Mouse (Mus musculus) embryonic facial prominence, embryonic 14.5 days (tissue): ENCODE results near the gene Phox2b. TPM values are rescaled to one million over a fixed set of nuclear protein-coding genes. Genes with fewer than 3 reads are reported as not detected.

Experiments used
- ATAC-seq: fragments of 200-750 bp; cut with Nextera tagmentation; 2 replicates; pipeline ENCODE4 v1.8.0; 2017; ENCODE audit warnings: low read depth, moderate number of reproducible peaks, moderate TSS enrichment
- DNase-seq: peaks from one replicate; pipeline ENCODE4 v3.0.0-alpha.2; 2015; ENCODE audit warnings: low spot score
- H3K27ac ChIP-seq: fragments of 300-500 bp; sonication (generic); replicated peaks from 2 replicates; pipeline ENCODE4 v1.5.1; 2014; ENCODE audit warnings: low read depth, mild to moderate bottlenecking, low read length, moderate library complexity
- H3K27me3 ChIP-seq: fragments of 300-500 bp; sonication (generic); replicated peaks from 2 replicates; pipeline ENCODE4 v1.6.1; 2014; ENCODE audit warnings: low read length; ENCODE audit not compliant: control insufficient read depth, insufficient read depth
- H3K36me3 ChIP-seq: fragments of 300-500 bp; sonication (generic); 2 replicates; pipeline ENCODE4 v1.6.1; 2014; ENCODE audit warnings: low read length, mixed read lengths; ENCODE audit not compliant: control insufficient read depth, insufficient read depth
- H3K4me1 ChIP-seq: fragments of 300-500 bp; sonication (generic); 2 replicates; pipeline ENCODE4 v1.6.1; 2014; ENCODE audit warnings: antibody characterized with exemption, low read length; ENCODE audit not compliant: control insufficient read depth, insufficient read depth
- H3K4me2 ChIP-seq: fragments of 300-500 bp; sonication (generic); 2 replicates; pipeline ENCODE4 v1.6.1; 2014; ENCODE audit warnings: low read depth, mild to moderate bottlenecking, low read length, moderate library complexity, mixed read lengths
- H3K4me3 ChIP-seq: fragments of 300-500 bp; sonication (generic); 2 replicates; pipeline ENCODE4 v1.5.1; 2014; ENCODE audit warnings: low read depth, mild to moderate bottlenecking, low read length
- H3K9ac ChIP-seq: fragments of 300-500 bp; sonication (generic); 2 replicates; pipeline ENCODE4 v1.6.1; 2014; ENCODE audit warnings: low read depth, mild to moderate bottlenecking, low read length, moderate library complexity, mixed read lengths
- H3K9me3 ChIP-seq: fragments of 300-500 bp; sonication (generic); 2 replicates; pipeline ENCODE4 v1.6.1; 2016; ENCODE audit warnings: low read length; ENCODE audit not compliant: control insufficient read depth
- WGBS: fragments of 180-500 bp; shearing (Covaris S2); extraction: QIAGEN DNeasy Blood & Tissue Kit; methylation state at CpG from one replicate; pipeline ENCODE4 v1.1.7; 2014; 5-methylcytosine and 5-hydroxymethylcytosine counted together
- polyA plus RNA-seq: library from polyadenylated mRNA; unstranded; fragments of >200 nt; fragmentation: Nextera tagmentation; extraction: Ambion mirVana; gene quantifications from 2 replicates; pipeline ENCODE4 v1.2.1, GENCODE M21; 2014

Gene Phox2b
- polyA plus RNA-seq, 1 experiment from 2014 or later, result 2.4 TPM

DNA sequence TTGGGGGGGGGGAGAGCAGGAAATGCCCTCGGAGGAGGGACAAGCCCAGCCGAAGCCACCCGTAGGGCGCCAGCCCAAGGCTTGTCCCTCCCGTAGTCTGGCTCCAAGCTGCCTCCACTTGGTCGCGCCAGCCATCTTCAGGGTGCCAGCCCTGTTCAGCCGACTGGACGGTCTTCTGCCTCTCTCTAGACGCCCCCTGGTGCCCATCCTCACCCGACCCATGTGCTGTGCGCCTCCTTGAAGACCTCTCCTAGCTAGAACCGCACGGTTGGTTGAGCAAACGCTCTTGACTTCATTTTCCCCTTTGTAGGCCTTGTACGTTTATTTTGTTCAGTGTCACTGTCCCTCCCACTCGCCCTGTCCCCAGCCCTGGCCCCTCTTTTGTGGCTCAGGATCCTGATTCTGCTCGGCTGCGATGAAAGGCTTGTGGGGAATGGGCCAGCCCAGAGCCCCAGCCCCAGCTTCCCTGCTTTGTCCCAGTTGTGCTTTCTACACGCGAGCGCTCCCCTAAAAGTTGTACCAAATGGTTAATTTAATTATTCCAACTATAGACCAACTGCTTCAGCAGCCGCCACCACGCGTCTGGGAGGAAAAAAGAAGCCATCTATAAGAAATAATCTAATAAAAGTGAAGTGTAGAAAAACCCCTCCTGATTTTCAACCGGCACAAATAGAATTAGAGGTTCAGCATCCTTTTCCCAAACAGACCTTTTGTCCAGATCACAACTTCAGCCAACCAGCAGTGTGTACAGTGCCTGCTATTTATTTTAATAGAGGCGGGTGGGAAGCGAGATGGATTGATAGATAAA is 2.9 kb upstream of the Phox2b start:
- Histone ChIP-seq H3K36me3 (no peaks in the 10 kb centered on the region), H3K27ac (no peak overlapping the region), H3K4me1 (no peaks in the 10 kb centered on the region), H3K27me3 (peaks cover 93% of the 10 kb centered on the region), H3K9me3 (no peaks in the 10 kb centered on the region), H3K9ac (no peak overlapping the region), H3K4me2 (no peak overlapping the region), H3K4me3 (no peak overlapping the region)
- WGBS, result 4% methylated on average over 22 of the region's 28 CpGs
- DNase-seq (peak; percentile 7), ATAC-seq (peak; percentile 32; the same call in 1 of the 2 replicates)

DNA sequence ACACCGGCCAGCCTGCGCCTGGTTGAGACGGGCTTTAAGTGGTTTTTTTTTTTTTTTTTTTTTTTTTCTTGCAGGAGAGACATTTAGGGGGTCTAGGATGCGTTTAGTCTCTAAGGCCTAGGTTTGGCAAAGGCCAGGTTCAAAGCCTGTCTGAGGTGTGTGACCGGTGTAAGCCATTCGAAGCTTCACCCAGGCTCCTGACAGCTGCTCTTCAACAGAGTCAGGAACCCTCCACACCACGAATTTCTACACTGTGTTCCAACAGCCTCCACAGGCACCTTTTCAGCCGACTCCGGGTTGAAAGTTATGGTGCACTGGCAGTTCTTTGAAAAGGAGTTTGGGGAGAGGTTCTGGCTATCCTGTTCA is 2.3 kb upstream of the Phox2b start:
- Histone ChIP-seq H3K4me1 (no peaks in the 10 kb centered on the region), H3K27ac (no peak overlapping the region), H3K4me3 (no peak overlapping the region), H3K36me3 (no peaks in the 10 kb centered on the region), H3K9ac (no peak overlapping the region), H3K9me3 (no peaks in the 10 kb centered on the region), H3K27me3 (peaks cover 95% of the 10 kb centered on the region), H3K4me2 (no peak overlapping the region)
- ATAC-seq, result no peak
- DNase-seq, result no peak
- WGBS, result under 1% methylated on average over 9 of the region's 9 CpGs

GRCm38 (mm10) chr5:67100564-67101394 is 1.7 kb upstream of the Phox2b start:
- Histone ChIP-seq H3K27me3 (peaks cover 96% of the 10 kb centered on the region), H3K36me3 (no peaks in the 10 kb centered on the region), H3K27ac (no peak overlapping the region), H3K9me3 (no peaks in the 10 kb centered on the region), H3K9ac (no peak overlapping the region), H3K4me3 (no peak overlapping the region), H3K4me1 (peaks cover 5% of the 10 kb centered on the region; the same call in 1 of the 2 replicates), H3K4me2 (no peak overlapping the region)
- ATAC-seq, result no peak
- 1% methylated on average over 34 of the region's 34 CpGs for WGBS
- DNase-seq, result peak; percentile 1

GRCm38 (mm10) chr5:67099393-67100271 is 531 bp upstream of the Phox2b start:
- Histone ChIP-seq H3K27me3 (peaks cover 97% of the 10 kb centered on the region), H3K9me3 (no peaks in the 10 kb centered on the region), H3K4me3 (no peak overlapping the region), H3K9ac (no peak overlapping the region), H3K4me1 (peaks cover 5% of the 10 kb centered on the region; the same call in 1 of the 2 replicates), H3K27ac (no peak overlapping the region), H3K4me2 (no peak overlapping the region), H3K36me3 (no peaks in the 10 kb centered on the region)
- DNase-seq (peak; percentile 34), ATAC-seq (no peak)
- WGBS, result 1% methylated on average over 32 of the region's 32 CpGs

- H3K27me3 ChIP-seq, result peaks cover 97% of the 10 kb centered on the region
- no peak overlapping the region for H3K9ac ChIP-seq
- H3K36me3 ChIP-seq, result no peaks in the 10 kb centered on the region
- H3K9me3 ChIP-seq, result no peaks in the 10 kb centered on the region
- peaks cover 5% of the 10 kb centered on the region; the same call in 1 of the 2 replicates for H3K4me1 ChIP-seq
- ATAC-seq, result no peak
- 3% methylated on average over 23 of the region's 23 CpGs for WGBS
- no peak overlapping the region for H3K27ac ChIP-seq
- peak; percentile 5 for DNase-seq
- H3K4me3 ChIP-seq, result no peak overlapping the region
- no peak overlapping the region for H3K4me2 ChIP-seq
These were observed 909 bp downstream of the Phox2b start for GRCm38 (mm10) chr5:67098051-67098732.

- Histone ChIP-seq H3K36me3 (no peaks in the 10 kb centered on the region), H3K27ac (no peak overlapping the region), H3K4me3 (no peak overlapping the region), H3K9ac (no peak overlapping the region), H3K4me1 (peaks cover 5% of the 10 kb centered on the region; the same call in 1 of the 2 replicates), H3K9me3 (no peaks in the 10 kb centered on the region), H3K27me3 (peaks cover 97% of the 10 kb centered on the region), H3K4me2 (no peak overlapping the region)
- under 1% methylated on average over 41 of the region's 41 CpGs for WGBS
- ATAC-seq (no peak), DNase-seq (peak; percentile 2)
These were observed 1.7 kb downstream of the Phox2b start for GRCm38 (mm10) chr5:67097106-67098050.

DNA sequence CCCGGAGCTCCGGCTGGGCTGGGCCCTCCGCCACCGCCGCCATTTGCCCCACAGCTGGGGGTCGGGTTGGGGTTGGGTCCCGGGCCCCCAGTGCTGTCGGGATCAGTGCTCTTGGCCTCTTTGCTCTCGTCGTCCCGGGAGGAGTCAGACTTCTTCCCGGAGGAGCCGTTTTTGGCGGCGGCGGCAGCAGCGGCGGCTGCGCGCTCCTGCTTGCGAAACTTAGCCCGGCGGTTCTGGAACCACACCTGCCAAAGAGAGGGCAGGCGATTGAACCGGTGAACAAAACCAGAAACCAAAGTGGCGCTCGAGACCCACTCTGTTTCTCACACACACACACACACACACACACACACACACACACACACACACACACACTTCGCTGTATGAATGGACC is 2.7 kb downstream of the Phox2b start:
- no peaks in the 10 kb centered on the region for H3K9me3 ChIP-seq
- WGBS, result 0% methylated on average over 9 of the region's 28 CpGs
- peaks cover 97% of the 10 kb centered on the region for H3K27me3 ChIP-seq
- peak overlapping the region; percentile 30 for H3K4me3 ChIP-seq
- no peak overlapping the region for H3K27ac ChIP-seq
- no peak overlapping the region for H3K9ac ChIP-seq
- H3K4me2 ChIP-seq, result peak overlapping the region; percentile 52
- H3K36me3 ChIP-seq, result no peaks in the 10 kb centered on the region
- DNase-seq (peak; percentile 18), ATAC-seq (no peak)
- peaks cover 5% of the 10 kb centered on the region; the same call in 1 of the 2 replicates for H3K4me1 ChIP-seq
